Mouse (Mus musculus) A20 (cell line): Measurements from ENCODE around the gene Gatad1.
"Not testable (repeated sequence)": the region's sequence is repeated elsewhere in the genome, so short reads cannot be mapped to it uniquely, and the experiment has no call there.

Experiments
- DNase-seq: peaks from one replicate; pipeline ENCODE4 v3.0.0-alpha.2; 2011; ENCODE audit warnings: low read depth, low spot score

Gene Gatad1

DNA sequence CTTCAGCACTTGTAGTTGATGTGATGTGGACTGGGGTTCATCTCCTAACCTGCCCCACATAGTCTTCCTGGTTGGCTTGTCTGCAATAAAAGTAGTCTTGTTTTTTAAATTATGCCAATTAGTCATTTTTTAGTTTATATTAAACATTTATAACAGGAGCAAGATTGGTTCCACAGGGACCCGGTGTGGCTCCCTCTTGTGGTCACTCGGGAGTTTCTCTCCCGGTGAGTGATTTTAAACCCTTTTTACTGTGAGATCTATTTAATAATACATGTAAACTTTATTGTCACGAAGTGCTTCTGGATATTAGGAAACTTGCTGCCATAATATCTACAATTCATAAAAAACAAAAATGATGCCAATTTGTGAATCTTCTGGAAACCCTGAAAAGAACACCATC, 23.0 kb downstream of the Gatad1 start:
- DNase-seq: peak; percentile 50

DNA sequence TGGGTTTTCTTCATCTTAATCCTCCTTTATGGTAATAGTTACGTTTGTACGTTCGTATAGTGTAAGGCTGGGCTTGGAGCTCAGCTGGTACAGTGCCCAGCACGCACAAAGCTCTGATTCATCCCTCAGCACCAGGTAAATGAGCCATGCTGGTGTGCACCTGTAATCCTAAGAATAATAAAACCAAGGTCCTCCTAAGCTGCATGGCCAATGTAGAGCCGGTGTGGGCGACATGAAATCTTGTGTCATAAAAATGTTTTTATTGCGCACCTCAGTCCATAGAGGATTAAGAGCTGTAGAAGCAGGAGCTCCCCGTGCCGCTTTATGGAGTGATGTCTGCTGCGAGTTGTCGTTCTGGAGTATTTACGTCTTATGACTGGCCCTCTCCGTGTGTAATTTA, 23.7 kb downstream of the Gatad1 start:
- no peak for DNase-seq

- DNase-seq: no peak
Observed at GRCm38 (mm10) chr5:3632285-3632684, 24.7 kb downstream of the Gatad1 start.

DNA sequence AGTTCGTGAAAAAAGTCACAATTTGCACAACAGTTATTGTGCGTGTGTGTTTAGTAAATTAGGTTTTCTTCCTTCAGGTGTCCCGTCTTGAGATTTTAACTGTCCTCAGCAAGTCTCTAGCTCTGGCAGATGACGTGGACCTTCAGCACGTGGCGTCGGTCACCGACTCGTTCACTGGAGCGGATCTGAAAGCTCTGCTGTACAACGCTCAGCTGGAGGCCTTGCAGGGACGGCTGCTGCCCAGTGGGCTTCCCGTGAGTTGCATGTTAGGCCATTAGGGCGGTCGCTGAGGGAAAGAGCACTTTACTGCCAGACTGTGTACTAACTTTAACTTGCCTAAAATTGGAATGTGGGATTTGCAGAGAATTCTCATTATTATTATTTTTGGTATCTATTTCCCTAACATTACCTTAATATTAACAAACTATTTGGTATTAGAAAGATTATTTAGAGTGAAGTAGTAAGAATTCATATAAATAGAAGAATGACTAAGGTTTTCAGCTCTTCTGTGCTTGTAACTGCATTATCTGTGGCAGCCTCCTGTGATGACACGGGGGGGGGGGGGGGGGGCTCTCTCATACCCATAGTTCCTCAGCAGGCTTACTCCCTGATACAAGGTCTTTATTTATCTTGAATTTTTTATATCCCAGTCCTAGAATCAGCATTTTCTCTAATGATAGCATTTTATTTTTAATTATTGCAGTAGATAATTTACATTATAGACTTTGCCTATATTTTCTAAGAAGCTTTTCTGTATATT, 25.3 kb downstream of the Gatad1 start:
- DNase-seq: no peak

- no peak for DNase-seq
Observed at GRCm38 (mm10) chr5:3630055-3630454, 26.9 kb downstream of the Gatad1 start.

DNA sequence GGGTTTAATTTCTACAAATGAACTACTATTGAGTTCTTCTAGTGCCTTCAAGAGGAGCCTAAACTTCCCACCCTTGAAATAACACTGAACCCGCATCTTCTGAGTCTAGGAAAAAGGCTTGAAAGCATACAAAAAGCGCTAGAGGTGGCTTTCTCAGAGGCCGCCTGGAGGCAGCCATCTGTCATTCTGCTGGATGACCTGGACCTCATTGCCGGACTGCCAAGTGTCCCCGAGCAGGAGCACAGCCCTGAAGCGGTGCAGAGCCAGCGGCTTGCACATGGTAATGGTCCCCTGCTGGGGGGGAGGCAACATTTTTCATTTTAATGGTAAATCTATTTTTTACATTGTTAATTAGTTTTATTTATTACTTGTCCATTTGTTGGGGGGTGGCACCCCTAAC, 36.5 kb downstream of the Gatad1 start:
- DNase-seq: no peak

- not testable (repeated sequence) for DNase-seq
Observed at GRCm38 (mm10) chr5:3611835-3612234, 45.1 kb downstream of the Gatad1 start.

DNA sequence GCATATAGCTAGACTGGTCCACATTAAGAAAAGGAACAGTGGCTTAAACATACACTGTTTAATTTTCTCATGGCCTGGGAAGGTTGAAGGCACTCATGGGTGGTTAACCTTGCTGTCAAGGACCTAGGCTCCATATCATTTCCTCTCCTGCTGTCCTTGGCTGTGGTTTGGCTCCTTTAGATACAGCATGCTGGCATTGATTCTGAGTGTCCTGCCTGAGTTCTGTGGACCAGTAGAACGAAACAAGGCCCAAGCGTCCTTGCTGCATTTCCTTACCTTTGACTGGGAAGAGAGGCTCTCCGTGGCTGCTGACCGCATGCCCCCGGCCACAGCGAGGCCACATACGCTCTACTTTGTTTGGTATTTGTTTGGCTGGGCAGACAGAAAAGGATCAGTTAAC, 47.7 kb downstream of the Gatad1 start:
- no peak for DNase-seq

DNA sequence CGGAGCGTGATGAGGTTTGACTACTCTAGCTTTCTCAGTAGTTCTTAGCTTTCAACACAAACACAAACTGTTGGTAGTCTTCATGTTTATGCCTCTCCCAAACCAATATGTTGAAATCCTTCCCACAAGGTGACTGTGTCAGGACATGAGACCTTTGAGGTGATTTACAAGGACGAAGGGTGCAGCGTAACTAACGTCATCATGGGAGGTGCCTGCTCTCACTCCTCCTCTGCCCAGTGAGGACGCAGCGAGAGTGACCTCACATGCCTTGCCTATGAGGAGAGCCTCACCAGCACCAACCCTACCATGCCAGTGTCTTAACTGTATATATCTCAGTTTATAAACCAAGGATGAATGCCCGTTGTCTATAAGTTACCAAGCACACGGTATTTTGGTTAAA, 49.9 kb downstream of the Gatad1 start:
- DNase-seq: no peak

DNA sequence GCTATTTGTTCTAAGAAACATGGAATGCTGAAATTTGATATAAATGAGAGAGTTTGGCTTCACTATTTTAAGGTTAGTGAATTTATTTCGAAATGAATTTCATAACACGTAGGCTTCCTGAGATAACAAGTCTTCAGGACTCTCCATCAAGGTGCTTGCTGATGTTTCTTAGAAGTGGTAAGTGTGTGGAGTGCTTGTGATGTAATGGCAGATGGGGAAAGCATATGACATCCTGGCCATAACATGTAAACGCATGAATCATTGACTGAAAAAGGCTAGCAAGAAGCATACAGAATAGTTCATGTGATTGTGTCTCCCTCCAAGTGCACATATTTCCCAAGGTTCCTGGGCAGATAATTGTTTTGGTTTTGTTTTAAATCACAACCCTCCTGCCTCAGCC, 56.2 kb downstream of the Gatad1 start:
- no peak for DNase-seq

DNA sequence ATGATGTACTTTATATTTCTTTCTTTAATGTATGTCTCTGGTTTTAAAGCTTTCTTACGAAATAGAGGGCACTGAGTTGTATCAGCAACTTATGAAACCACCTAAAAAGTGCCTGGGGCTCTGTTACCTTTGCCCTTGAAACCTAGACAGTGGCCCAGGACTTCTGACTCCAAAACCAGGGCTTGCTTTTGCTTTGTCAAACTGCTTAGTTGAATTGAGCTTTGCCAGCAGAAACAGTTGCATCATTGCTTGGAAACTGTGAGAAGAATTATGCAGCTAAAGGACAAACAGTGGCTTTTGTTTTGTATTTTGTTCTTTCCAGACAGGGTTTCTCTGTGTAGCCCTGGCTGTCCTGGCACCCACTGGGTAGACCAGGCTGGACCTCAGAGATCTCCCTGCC, 56.7 kb downstream of the Gatad1 start:
- no peak for DNase-seq

DNA sequence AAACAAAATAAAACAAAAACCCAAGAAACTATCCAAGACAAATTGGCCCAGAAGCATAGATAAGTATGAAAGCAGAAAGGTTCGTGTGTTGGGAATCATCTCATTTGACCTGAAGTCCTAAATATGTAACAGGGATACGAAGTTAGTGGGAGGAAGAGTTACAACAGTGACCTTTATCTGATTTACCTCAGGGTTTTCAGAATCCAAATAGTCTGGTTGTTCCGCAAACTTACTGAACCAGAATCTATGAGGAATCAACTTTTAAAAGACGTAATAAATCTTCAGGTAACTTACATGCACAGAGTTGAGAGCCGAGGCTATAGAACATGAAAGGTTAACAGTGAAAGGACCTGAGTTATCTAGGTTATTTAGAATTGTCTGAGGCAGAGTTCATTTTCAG, 58.2 kb downstream of the Gatad1 start:
- no peak for DNase-seq

GRCm38 (mm10) chr5:3597171-3597570, 59.8 kb downstream of the Gatad1 start:
- no peak for DNase-seq

GRCm38 (mm10) chr5:3596399-3596766, 60.6 kb downstream of the Gatad1 start, which contains the start of gene Rbm48:
TSS of gene Rbm48 (minus strand) at chr5:3596585.
- peak; percentile 85 for DNase-seq

DNA sequence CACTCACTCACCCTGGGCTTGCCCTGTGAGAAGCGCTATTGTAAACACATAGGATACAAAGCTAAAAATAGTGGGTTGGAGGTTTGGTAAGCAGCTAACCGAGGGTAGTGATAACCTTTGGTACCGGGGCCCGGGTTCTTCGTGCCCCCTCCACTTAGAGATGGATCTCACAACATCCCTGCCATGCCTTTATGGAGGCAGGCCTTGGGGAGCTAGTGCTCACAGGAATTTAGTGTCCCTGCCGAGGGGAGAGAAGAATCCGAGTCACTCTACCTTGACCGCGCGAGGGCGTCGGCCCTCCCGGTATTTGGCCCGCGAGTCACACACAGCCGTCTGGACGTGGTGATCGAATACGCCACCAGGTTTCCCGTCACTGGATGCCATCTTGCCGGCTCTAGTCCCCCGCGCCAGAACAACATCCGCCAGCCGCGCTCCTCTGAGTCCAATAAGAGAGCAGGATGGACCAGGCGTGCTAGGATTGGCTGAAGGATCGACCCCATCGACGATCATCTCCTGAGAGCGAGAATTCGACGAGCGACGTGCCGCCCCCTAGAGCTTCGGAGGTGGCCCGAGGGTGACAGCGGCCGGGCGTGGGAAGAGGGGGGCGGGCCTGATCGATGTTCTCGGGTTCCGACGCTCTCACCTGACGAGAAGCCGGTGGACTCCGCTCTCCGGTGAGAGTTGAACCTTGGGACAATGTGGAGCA, 61.1 kb downstream of the Gatad1 start, which contains the start of gene Pex1:
TSS of gene Pex1 (plus strand) at position 374 of the 706 bp plus-strand sequence.
- DNase-seq: peak; percentile 95
